Mouse (Mus musculus) 416B (cell line): ENCODE data around the gene Mlkl.
"Not testable (repeated sequence)": the region's sequence is repeated elsewhere in the genome, so short reads cannot be mapped to it uniquely, and the experiment has no call there.

Experiments
- DNase-seq: peaks from one replicate; pipeline ENCODE4 v3.0.0; 2011; ENCODE audit warnings: low read depth

Gene Mlkl

GRCm38 (mm10) chr8:111313961-111314360 is 24.0 kb downstream of the Mlkl start:
- not testable (repeated sequence) for DNase-seq

- DNase-seq: peak; percentile 57
These were observed 25.2 kb downstream of the Mlkl start for GRCm38 (mm10) chr8:111312758-111313162.

- DNase-seq: not testable (repeated sequence)
These were observed 28.0 kb downstream of the Mlkl start for GRCm38 (mm10) chr8:111310006-111310405.

GRCm38 (mm10) chr8:111305031-111305730 is 32.8 kb downstream of the Mlkl start:
- DNase-seq: no peak

GRCm38 (mm10) chr8:111304359-111304758 is 33.6 kb downstream of the Mlkl start:
- no peak for DNase-seq

GRCm38 (mm10) chr8:111303076-111303803 is 34.7 kb downstream of the Mlkl start:
- DNase-seq: not testable (repeated sequence)

- peak; percentile 76 for DNase-seq
These were observed 37.1 kb downstream of the Mlkl start for GRCm38 (mm10) chr8:111300597-111301546.

GRCm38 (mm10) chr8:111299821-111300568 is 38.0 kb downstream of the Mlkl start, which contains the start of gene Rfwd3:
TSS of gene Rfwd3 (minus strand) at chr8:111300222.
- DNase-seq: peak; percentile 99

GRCm38 (mm10) chr8:111299363-111299820 is 38.6 kb downstream of the Mlkl start:
- DNase-seq: peak; percentile 74

- no peak for DNase-seq
These were observed 40.0 kb downstream of the Mlkl start for GRCm38 (mm10) chr8:111298011-111298410.

- DNase-seq: peak; percentile 32
These were observed 46.2 kb downstream of the Mlkl start for GRCm38 (mm10) chr8:111291733-111292132.

- DNase-seq: no peak
These were observed 47.4 kb downstream of the Mlkl start for GRCm38 (mm10) chr8:111290586-111290985.

- DNase-seq: no peak
These were observed 52.4 kb downstream of the Mlkl start for GRCm38 (mm10) chr8:111285603-111286002.

- no peak for DNase-seq
These were observed 55.9 kb downstream of the Mlkl start for GRCm38 (mm10) chr8:111282093-111282492.

- no peak for DNase-seq
These were observed 69.7 kb downstream of the Mlkl start for GRCm38 (mm10) chr8:111268277-111268676.

- not testable (repeated sequence) for DNase-seq
These were observed 71.8 kb downstream of the Mlkl start for GRCm38 (mm10) chr8:111266161-111266560.

GRCm38 (mm10) chr8:111264693-111265220 is 73.2 kb downstream of the Mlkl start:
- no peak for DNase-seq

GRCm38 (mm10) chr8:111261981-111262381 is 76.0 kb downstream of the Mlkl start:
- DNase-seq: peak; percentile 99
